Mouse (Mus musculus) forebrain, embryonic 11.5 days (tissue): ENCODE measurements around the gene Acer3. TPM values are rescaled to one million over a fixed set of nuclear protein-coding genes. Genes with fewer than 3 reads are reported as not detected.

Experiments used
- ATAC-seq: fragments of 200-750 bp; cut with Nextera tagmentation; replicated peaks from 2 replicates; pipeline ENCODE4 v1.8.0; 2017; ENCODE audit warnings: moderate TSS enrichment; ENCODE audit not compliant: low FRiP score
- DNase-seq: peaks from one replicate; pipeline ENCODE4 v3.0.0-alpha.2; 2017; ENCODE audit warnings: low spot score
- H3K27ac ChIP-seq: fragments of 300-500 bp; sonication (generic); 2 replicates; pipeline ENCODE4 v1.5.1; 2014; ENCODE audit warnings: low read depth, low read length
- H3K27me3 ChIP-seq: fragments of 300-500 bp; sonication (generic); 2 replicates; pipeline ENCODE4 v1.6.1; 2014; ENCODE audit warnings: mild to moderate bottlenecking, low read length, mixed read lengths; ENCODE audit not compliant: control insufficient read depth, insufficient read depth
- H3K36me3 ChIP-seq: fragments of 300-500 bp; sonication (generic); 2 replicates; pipeline ENCODE4 v1.6.1; 2014; ENCODE audit warnings: mild to moderate bottlenecking, low read length, moderate library complexity, mixed read lengths; ENCODE audit not compliant: control insufficient read depth, insufficient read depth
- H3K4me1 ChIP-seq: fragments of 300-500 bp; sonication (generic); replicated peaks from 2 replicates; pipeline ENCODE4 v1.6.1; 2014; ENCODE audit warnings: low read length, mixed read lengths; ENCODE audit not compliant: control insufficient read depth, insufficient read depth
- H3K4me2 ChIP-seq: fragments of 300-500 bp; sonication (generic); 2 replicates; pipeline ENCODE4 v1.6.1; 2014; ENCODE audit warnings: low read depth, mild to moderate bottlenecking, low read length, moderate library complexity, mixed read lengths; ENCODE audit not compliant: severe bottlenecking
- H3K4me3 ChIP-seq: fragments of 300-500 bp; sonication (generic); 2 replicates; pipeline ENCODE4 v1.5.1; 2014; ENCODE audit warnings: low read depth, low read length
- H3K9ac ChIP-seq: fragments of 300-500 bp; sonication (generic); 2 replicates; pipeline ENCODE4 v1.6.1; 2014; ENCODE audit warnings: low read length
- H3K9me3 ChIP-seq: fragments of 300-500 bp; sonication (generic); 2 replicates; pipeline ENCODE4 v1.6.1; 2016; ENCODE audit warnings: low read length, mixed read lengths; ENCODE audit not compliant: control insufficient read depth
- WGBS: fragments of 180-500 bp; shearing (Covaris S2); extraction: QIAGEN DNeasy Blood & Tissue Kit; methylation state at CpG from one replicate; pipeline ENCODE4 v1.1.7; 2014; 5-methylcytosine and 5-hydroxymethylcytosine counted together
- polyA plus RNA-seq: library from polyadenylated mRNA; unstranded; fragments of >200 nt; fragmentation: Nextera tagmentation; extraction: Ambion mirVana; gene quantifications from 2 replicates; pipeline ENCODE4 v1.2.1, GENCODE M21; 2014

Gene Acer3
- polyA plus RNA-seq, 1 experiment from 2014 or later: 16.5 TPM

DNA sequence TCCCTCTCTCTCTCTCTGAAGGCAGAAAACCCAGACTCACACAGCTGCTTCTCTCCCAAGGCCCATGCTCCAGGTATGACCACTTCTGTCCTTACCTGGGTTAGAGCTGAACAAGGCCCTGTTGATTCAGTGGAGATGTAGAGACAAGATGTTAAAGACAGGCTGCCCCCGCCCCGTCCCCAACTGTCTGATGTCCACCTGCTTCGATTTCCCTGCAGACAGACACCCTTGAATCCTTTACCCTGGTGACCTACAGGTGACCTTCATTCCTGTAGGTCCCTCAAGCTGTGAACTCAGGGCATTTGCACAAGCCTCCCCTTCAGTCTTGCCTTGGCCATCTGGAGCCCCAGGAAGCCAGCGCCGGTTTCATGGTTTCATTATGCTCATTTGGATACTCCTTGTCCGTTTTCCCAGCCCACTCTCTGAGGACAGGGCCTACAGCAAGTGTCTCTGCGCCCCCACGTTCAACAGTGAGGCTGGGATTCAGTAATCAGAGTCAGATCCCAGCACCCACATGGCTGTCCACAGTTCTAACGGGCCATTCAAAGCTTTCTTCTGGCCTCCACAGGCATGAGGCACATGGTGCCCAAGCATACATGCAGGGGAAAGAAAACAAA lies 156.5 kb downstream of the Acer3 start:
- DNase-seq (no peak), ATAC-seq (no peak)
- Histone ChIP-seq H3K4me2 (no peak overlapping the region), H3K27ac (no peak overlapping the region), H3K27me3 (no peaks in the 10 kb centered on the region), H3K4me1 (no peaks in the 10 kb centered on the region), H3K36me3 (no peaks in the 10 kb centered on the region), H3K4me3 (no peak overlapping the region), H3K9me3 (no peaks in the 10 kb centered on the region), H3K9ac (no peak overlapping the region)
- WGBS: 83% methylated on average over 9 of the region's 9 CpGs

DNA sequence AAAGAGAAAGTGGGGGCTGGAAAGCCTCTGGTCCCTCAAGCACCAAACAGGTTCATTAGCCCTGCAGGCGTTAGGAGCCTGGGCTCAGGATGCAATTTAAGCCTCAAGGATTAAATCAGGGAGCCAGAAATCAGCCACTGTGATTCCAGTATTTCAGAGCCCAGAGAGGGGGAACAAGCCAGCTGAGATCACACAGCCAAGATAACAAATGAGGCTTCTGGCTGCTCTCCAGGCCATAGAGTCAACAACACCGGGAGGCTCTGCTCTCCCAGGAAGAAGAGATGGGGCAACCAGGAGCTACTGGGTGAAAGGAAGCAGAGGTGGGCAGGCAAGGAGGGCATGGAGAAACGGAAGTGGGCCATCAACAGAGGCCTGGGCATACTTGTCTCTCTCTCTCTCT lies 157.3 kb downstream of the Acer3 start:
- ATAC-seq: no peak
- no peak overlapping the region for H3K4me3 ChIP-seq
- no peaks in the 10 kb centered on the region for H3K9me3 ChIP-seq
- WGBS: 57% methylated on average over 3 of the region's 3 CpGs
- H3K4me1 ChIP-seq: no peaks in the 10 kb centered on the region
- DNase-seq: no peak
- H3K4me2 ChIP-seq: no peak overlapping the region
- no peak overlapping the region for H3K27ac ChIP-seq
- H3K9ac ChIP-seq: no peak overlapping the region
- no peaks in the 10 kb centered on the region for H3K27me3 ChIP-seq
- H3K36me3 ChIP-seq: no peaks in the 10 kb centered on the region

DNA sequence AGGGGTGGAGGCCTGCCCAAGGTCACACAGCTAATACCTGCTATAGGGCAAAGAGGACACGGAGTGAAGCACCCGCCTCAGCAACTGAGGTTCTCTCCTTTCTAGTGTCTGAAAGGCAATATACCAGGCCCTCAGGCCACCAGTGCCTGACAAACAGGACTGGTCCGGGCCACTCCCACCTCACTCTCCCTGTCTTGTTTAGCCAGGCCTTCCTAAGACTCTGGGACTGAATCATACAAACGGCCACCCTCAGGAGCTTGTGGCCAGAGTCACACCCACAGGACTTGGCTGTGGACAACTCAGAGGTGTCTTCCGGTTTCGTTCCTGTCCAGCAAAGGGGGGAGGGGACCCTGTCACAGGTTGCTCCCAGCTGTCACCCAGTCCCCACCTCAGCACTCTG lies 158.8 kb downstream of the Acer3 start:
- Histone ChIP-seq H3K27ac (no peak overlapping the region), H3K9me3 (no peaks in the 10 kb centered on the region), H3K9ac (no peak overlapping the region), H3K4me2 (no peak overlapping the region), H3K36me3 (no peaks in the 10 kb centered on the region), H3K27me3 (no peaks in the 10 kb centered on the region), H3K4me3 (no peak overlapping the region), H3K4me1 (no peaks in the 10 kb centered on the region)
- 82% methylated on average over 6 of the region's 6 CpGs for WGBS
- ATAC-seq (no peak), DNase-seq (no peak)

DNA sequence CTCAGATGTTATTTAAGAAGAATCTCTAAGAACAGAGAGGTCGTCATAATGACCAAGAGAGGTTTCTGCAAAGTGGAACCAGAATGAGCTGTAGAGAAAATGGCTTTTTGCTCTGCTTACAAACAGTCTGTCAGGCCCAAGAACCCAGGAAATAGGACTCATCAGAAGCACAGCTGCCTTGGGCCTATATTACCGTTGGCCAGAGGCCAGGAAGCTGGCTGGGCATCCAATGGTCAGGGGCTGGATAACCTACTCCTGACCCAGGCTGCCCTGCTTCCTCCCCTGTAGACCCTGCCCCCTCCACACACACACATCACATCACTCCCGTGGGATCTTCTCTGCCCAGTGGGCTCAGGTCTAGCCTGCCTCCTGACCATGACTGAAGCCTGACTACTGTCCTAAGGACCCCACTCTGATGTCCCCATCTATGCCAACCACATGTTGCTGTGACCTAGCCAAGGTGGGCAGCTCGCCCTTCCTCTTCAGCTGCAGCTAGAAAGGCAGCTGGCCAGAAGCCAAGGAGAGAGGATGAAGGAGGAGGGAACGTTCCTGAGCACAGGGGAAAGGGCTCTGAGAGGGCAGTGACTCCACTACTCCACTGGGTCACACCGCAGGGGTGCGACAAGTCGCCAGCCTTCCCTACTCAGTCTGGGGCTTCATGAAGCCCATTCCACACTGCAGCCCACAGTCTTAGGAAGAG lies 160.8 kb downstream of the Acer3 start:
- H3K4me2 ChIP-seq: no peak overlapping the region
- DNase-seq: no peak
- ATAC-seq: no peak
- no peak overlapping the region for H3K4me3 ChIP-seq
- H3K27me3 ChIP-seq: no peaks in the 10 kb centered on the region
- H3K27ac ChIP-seq: no peak overlapping the region
- H3K9ac ChIP-seq: no peak overlapping the region
- no peaks in the 10 kb centered on the region for H3K9me3 ChIP-seq
- 65% methylated on average over 8 of the region's 8 CpGs for WGBS
- no peaks in the 10 kb centered on the region for H3K36me3 ChIP-seq
- H3K4me1 ChIP-seq: no peaks in the 10 kb centered on the region

DNA sequence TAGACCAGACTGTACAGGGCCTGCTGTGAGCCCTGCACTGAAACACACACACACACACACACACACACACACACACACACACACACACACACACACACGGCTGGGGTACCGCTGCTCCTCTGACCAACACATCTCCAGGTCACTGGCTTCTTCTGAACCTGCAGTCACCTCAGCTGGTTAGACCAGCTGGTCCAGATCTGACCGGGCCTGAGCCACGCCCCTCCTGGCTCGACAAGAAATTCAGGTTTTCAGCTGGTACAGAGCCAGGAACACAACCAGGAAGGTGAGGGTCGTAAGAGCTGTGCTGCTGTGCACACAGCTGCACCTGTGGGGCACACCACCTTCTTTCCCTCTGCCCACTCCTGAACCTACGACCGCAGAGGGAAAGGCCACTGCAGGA lies 162.5 kb downstream of the Acer3 start:
- Histone ChIP-seq H3K9me3 (no peaks in the 10 kb centered on the region), H3K27me3 (no peaks in the 10 kb centered on the region), H3K4me1 (no peaks in the 10 kb centered on the region), H3K27ac (no peak overlapping the region), H3K4me2 (no peak overlapping the region), H3K9ac (no peak overlapping the region), H3K4me3 (no peak overlapping the region), H3K36me3 (no peaks in the 10 kb centered on the region)
- WGBS: 70% methylated on average over 8 of the region's 8 CpGs
- DNase-seq (no peak), ATAC-seq (no peak)

DNA sequence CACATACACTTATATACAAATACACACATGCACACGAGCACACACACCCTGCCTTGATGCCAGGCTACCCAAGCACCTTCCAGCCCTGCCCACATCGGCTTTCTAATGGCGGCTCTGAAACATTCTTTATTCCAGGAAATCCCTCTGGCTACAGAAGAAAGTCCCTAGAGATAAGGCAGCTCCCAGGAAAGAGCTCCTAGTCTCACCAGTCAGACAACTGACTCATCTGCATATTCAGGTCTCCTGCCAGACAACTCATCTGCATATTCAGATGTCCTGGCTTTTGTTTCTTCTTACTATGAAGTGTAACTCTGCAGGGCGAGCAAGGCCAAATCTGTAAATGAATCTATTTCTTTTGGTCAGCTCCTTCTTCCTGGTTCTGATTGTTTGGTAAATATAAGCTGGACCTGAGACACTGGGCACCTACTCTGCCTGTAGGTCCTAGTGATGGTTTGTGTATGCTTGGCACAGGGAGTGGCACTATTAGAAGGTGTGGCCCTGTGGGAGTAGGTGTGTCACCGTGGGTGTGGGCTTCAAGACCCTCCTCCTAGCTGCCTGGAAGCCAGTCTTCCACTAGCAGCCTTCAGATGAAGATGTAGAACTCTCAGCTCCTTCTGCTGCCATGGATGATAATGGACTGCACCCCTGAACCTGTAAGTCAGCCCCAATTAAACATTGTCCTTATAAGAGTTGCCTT lies 163.2 kb downstream of the Acer3 start:
- H3K27me3 ChIP-seq: no peaks in the 10 kb centered on the region
- H3K27ac ChIP-seq: no peak overlapping the region
- no peak overlapping the region for H3K4me2 ChIP-seq
- DNase-seq: no peak
- no peak overlapping the region for H3K9ac ChIP-seq
- 70% methylated on average over 5 of the region's 5 CpGs for WGBS
- H3K36me3 ChIP-seq: no peaks in the 10 kb centered on the region
- no peaks in the 10 kb centered on the region for H3K4me1 ChIP-seq
- no peak overlapping the region for H3K4me3 ChIP-seq
- no peak for ATAC-seq
- no peaks in the 10 kb centered on the region for H3K9me3 ChIP-seq

Other genes starting within 250 kb of the Acer3 start
- gene Myo7a, start 201.7 kb downstream of the Acer3 start, polyA plus RNA-seq: 18.1 and 19.1 TPM in 2 replicates
- gene Omp, start 175.7 kb downstream of the Acer3 start, polyA plus RNA-seq: 0.32 TPM in 1 of 2 replicates, not detected in the other
- 5.8 and 6.1 TPM in 2 replicates for gene Capn5, start 142.9 kb downstream of the Acer3 start, polyA plus RNA-seq
- gene B3gnt6, start 121.7 kb downstream of the Acer3 start, polyA plus RNA-seq: not detected in 2 replicates
- gene Tsku, start 40.1 kb upstream of the Acer3 start, polyA plus RNA-seq: 9.0 and 9.4 TPM in 2 replicates
- not detected in 2 replicates for gene Gucy2d, start 119.2 kb upstream of the Acer3 start, polyA plus RNA-seq
- gene Lrrc32, start 168.1 kb upstream of the Acer3 start, polyA plus RNA-seq: 4.4 and 5.2 TPM in 2 replicates